Mouse (Mus musculus): ENCODE measurements around the gene Nectin3. TPM values are rescaled to one million over a fixed set of nuclear protein-coding genes. Genes with fewer than 3 reads are reported as not detected.
A peak's percentile ranks its signal among the peaks of the same experiment; 100 is the strongest.
"Not testable (repeated sequence)": the region's sequence is repeated elsewhere in the genome, so short reads cannot be mapped to it uniquely, and the experiment has no call there.

Gene Nectin3
- polyA plus RNA-seq, 1 experiment from 2014 or later: 51.0 TPM

DNA sequence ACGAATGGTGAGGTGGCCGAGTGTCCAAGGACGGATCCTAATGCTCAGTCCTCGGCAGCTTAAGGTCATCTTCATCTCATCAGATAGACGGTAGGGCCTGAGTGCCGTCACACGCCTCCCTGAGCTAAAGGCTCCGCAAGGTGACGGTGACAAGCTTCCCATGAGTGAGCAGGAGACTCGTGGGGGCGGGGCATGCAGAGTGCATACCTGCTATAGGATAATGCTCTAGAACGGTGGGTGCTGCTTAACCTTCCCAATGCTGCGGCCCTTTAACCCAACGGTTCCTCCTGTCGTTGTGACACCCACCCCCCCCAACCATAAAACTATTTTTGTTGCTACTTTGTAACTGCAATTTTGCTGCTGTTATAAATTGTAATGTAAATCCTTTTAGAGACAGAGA, 90.3 kb downstream of the Nectin3 start:
- Histone ChIP-seq H3K9ac (replicated peaks) (no peak overlapping the region), H3K9me3 (no peaks in the 10 kb centered on the region), H3K27ac (replicated peaks) (no peak overlapping the region), H3K4me1 (0 out of 2 replicates have a peak, but pooled peaks cover 5% of the 10 kb centered on the region), H3K4me2 (replicated peaks) (no peak overlapping the region), H3K4me3 (no peak overlapping the region), H3K27me3 (no peaks in the 10 kb centered on the region), H3K36me3 (no peaks in the 10 kb centered on the region)
- WGBS: 93% methylated on average over 15 of the region's 15 CpGs
- ATAC-seq (ENCODE audit: low FRiP score, low read depth): no peak

DNA sequence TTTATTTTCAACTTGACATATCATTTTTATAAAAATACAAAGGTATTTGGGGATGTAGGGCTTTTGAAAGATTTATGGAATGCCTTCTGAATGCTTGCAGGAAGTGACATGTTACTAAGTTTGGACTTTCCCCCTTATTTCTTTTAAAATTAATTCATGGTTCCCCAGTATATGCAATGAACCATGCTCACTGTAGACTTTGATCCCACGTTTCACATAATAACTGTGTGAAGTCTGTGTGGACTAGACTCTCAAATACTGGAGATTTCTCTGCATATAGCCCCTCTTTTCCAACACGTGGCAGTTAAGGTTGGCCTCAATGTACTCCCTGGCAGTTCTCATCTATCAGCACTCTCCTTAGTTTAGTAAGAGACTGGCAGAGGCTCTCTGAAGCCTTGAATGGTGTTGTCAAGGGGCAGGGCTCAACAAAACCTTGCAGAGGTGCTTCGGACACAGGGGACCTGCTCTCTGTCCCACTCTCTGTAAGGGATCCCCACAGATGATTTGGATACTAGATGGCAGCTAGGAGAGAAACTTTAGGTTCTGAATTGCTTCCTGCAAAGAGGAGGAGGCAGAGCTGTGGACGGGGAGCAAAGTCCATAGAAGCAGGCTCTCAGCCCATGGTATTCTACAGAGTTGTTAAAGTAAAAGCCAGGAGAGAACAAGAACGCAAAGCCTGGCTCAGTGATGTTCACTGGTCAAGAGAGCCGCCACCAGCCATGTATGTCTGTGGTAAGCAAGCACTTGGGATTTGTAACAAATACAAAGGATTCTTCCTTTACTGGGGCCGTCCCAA, 91.3 kb downstream of the Nectin3 start:
- no peaks in the 10 kb centered on the region for H3K9me3 ChIP-seq
- no peak overlapping the region for H3K4me3 ChIP-seq
- H3K36me3 ChIP-seq: 0 out of 2 replicates have a peak, but pooled peaks cover 2% of the 10 kb centered on the region
- H3K27me3 ChIP-seq: no peaks in the 10 kb centered on the region
- 0 out of 2 replicates have a peak, but pooled peaks cover 5% of the 10 kb centered on the region for H3K4me1 ChIP-seq
- 90% methylated on average over 7 of the region's 7 CpGs for WGBS
- H3K9ac ChIP-seq (replicated peaks): no peak overlapping the region
- ATAC-seq (ENCODE audit: low FRiP score, low read depth): no peak
- no peak overlapping the region for H3K4me2 ChIP-seq (replicated peaks)
- no peak overlapping the region for H3K27ac ChIP-seq (replicated peaks)

DNA sequence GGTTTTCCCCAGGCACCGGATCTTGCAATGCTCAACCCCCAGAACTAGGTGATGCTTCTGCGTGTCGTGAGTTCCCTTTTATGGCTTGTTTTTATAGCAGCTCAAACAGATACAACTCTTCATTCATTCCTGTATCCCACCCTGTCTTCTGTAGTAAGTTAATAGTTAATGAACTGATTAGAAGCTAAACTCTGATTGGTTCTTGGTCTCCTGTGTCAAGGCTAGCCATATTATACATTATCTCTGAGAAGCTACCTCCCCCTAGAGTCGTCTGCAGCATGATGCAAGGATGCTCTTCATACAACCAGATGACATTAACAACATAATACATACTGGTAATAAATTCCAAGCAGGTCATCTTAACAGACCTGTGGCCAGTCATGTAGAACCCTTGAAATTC, 100.4 kb downstream of the Nectin3 start:
- ATAC-seq (ENCODE audit: low FRiP score, low read depth): no peak
- Histone ChIP-seq H3K4me3 (no peak overlapping the region), H3K27ac (replicated peaks) (no peak overlapping the region), H3K4me1 (no peaks in the 10 kb centered on the region), H3K27me3 (no peaks in the 10 kb centered on the region), H3K9me3 (no peaks in the 10 kb centered on the region), H3K36me3 (peaks cover 13% of the 10 kb centered on the region), H3K4me2 (replicated peaks) (no peak overlapping the region), H3K9ac (replicated peaks) (no peak overlapping the region)
- 96% methylated on average over 4 of the region's 4 CpGs for WGBS

DNA sequence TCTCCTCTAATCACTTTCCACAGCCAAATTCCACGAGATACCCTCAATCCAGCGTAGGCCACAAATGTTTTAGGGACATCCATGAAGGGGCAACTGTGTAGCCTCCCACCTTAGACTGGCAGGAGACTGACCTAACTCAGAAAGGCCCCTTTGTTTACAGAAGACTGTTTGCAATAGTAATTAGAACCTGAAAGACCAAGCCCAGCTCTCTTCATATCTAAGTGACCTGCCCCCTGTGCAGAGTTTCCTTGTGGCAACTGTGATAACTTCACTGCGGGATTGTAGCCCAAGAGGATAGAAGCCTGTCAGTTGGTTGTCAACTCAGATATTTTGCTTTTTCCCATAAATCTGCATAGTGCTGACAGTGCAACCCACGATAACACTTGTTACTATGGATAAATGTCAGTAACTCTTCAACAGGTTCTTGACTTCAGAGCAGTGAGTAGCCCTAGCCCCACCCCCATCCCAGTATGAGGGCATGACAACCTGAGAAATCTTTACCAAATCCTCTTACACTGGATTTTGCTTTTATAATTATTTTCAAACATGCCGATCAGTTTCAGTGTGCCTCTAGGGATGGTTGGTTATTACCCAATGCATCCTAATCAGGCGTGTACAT, 108.8 kb downstream of the Nectin3 start:
- 36% methylated on average over 6 of the region's 6 CpGs for WGBS
- no peaks in the 10 kb centered on the region for H3K9me3 ChIP-seq
- no peak overlapping the region for H3K4me2 ChIP-seq (replicated peaks)
- ATAC-seq (ENCODE audit: low FRiP score, low read depth): peak; percentile 53
- 0 out of 2 replicates have a peak overlapping the region, but pooled peaks have one; percentile 39 for H3K27ac ChIP-seq (replicated peaks)
- H3K36me3 ChIP-seq: peaks cover 4% of the 10 kb centered on the region; the same call in 1 of the 2 replicates
- no peaks in the 10 kb centered on the region for H3K27me3 ChIP-seq
- H3K4me1 ChIP-seq: peaks cover 25% of the 10 kb centered on the region
- H3K9ac ChIP-seq (replicated peaks): no peak overlapping the region
- no peak overlapping the region for H3K4me3 ChIP-seq

DNA sequence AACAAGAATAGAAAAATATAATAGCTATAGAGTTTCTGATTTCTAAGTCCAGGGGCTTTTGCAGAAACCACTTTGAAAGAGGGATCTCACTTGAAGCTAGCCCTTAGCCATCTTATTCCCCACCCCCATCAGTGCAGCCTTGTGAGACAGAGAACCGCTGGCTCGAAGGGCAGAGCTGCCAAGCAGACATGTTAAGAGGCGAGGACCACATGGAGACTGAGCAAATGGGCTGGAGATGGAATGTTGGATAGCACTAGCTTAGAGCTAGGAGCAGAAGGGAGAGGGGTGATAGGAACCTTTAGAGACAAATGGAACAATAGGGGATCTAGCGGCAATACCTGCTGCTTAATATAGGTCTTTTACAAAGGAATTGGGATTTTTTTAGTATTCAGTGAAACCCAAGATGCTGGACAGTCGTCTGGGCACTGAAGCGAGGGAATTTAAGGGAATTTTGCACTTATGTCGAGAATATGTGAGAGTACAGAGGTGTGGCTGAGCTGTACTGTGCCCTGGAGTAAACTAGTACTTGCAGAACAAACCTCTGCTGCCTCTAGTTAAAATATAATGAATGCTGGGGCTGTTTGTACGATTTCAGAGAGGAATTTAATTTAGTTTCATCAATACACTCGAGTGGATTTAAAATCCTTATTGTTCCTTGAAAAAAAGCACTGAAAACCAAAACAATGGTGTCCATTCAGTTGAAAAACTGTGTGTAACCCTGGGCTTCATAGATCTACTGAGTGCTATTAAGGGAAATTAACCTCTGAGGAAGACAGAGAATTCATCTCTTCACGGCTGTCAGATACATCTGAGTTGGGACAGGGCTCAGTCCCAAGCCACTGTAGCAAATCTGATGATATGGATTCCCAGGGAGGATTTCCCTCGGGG, 109.6 kb downstream of the Nectin3 start:
- no peaks in the 10 kb centered on the region for H3K36me3 ChIP-seq
- H3K9me3 ChIP-seq: no peaks in the 10 kb centered on the region
- H3K27ac ChIP-seq (replicated peaks): 0 out of 2 replicates have a peak overlapping the region, but pooled peaks have one; percentile 39
- no peaks in the 10 kb centered on the region for H3K27me3 ChIP-seq
- H3K4me2 ChIP-seq (replicated peaks): no peak overlapping the region
- WGBS: 23% methylated on average over 11 of the region's 11 CpGs
- no peak overlapping the region for H3K9ac ChIP-seq (replicated peaks)
- ATAC-seq (ENCODE audit: low FRiP score, low read depth): peak; percentile 74
- H3K4me1 ChIP-seq: peaks cover 25% of the 10 kb centered on the region
- H3K4me3 ChIP-seq: no peak overlapping the region

DNA sequence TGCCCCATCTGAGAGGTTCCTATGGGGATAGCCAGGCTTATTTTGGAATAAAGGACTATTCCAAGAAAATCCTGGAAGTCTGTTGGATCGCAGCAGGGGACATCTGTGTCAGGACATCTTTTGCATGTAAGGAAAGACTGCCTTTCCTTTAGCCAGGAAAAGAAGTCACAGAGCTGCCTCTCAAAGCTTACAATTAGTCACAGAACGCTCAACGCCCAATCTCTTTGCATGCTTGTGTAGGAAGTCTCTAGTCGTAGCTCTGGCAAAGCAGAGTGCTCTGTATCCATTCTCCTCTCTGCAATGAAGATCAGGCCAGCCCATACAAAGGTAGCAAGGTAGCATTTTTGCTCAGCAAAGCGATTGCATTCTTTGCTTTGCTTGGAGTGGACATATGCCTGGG, 114.0 kb downstream of the Nectin3 start:
- H3K4me1 ChIP-seq: peaks cover 7% of the 10 kb centered on the region
- no peaks in the 10 kb centered on the region for H3K36me3 ChIP-seq
- H3K4me3 ChIP-seq: no peak overlapping the region
- no peaks in the 10 kb centered on the region for H3K27me3 ChIP-seq
- WGBS: 75% methylated on average over 5 of the region's 5 CpGs
- H3K27ac ChIP-seq (replicated peaks): no peak overlapping the region
- H3K9ac ChIP-seq (replicated peaks): no peak overlapping the region
- H3K9me3 ChIP-seq: no peaks in the 10 kb centered on the region
- no peak overlapping the region for H3K4me2 ChIP-seq (replicated peaks)
- ATAC-seq (ENCODE audit: low FRiP score, low read depth): no peak

DNA sequence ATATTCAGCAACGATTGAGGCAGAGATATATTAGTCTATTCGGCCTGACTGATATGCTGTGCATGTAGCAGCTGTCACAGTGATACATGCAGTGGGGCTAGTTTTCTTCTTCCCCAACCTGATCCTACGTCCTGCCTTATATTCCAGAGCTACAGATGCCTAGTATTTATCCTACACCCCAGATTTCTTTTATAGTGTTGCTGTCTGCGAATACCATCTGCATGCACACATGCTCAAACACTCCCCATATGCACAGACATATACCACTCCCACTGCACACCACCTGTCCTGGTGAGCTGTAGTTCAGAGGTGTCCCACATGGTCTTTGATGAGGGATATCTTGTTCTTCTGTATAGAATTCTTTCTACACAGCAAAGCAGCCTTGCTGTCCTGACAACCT, 115.0 kb downstream of the Nectin3 start:
- Histone ChIP-seq H3K9me3 (no peaks in the 10 kb centered on the region), H3K27ac (replicated peaks) (no peak overlapping the region), H3K9ac (replicated peaks) (no peak overlapping the region), H3K4me2 (replicated peaks) (no peak overlapping the region), H3K27me3 (no peaks in the 10 kb centered on the region), H3K4me1 (no peaks in the 10 kb centered on the region), H3K4me3 (no peak overlapping the region), H3K36me3 (no peaks in the 10 kb centered on the region)
- no peak for ATAC-seq (ENCODE audit: low FRiP score, low read depth)
- 89% methylated on average over 4 of the region's 4 CpGs for WGBS

DNA sequence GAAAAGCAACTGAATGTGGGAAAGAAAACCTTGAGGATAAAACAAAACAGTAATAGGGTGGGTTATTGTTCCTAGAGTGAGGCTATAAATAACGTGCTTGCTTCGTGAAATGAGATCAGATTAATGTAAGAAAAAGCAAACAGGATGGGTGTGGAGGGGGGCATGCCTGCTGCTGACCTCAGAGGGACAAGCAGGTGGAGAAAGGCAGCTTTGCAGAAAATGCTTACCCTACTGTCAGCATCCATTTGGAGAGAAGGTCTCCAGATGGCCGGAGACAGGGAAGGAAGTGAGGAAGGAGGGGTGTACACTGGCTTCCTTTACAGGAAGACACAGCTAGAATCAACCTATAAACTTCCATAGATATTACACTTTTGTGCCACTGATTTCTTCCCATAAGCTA, 121.8 kb downstream of the Nectin3 start:
- H3K36me3 ChIP-seq: no peaks in the 10 kb centered on the region
- no peaks in the 10 kb centered on the region for H3K9me3 ChIP-seq
- no peak for ATAC-seq (ENCODE audit: low FRiP score, low read depth)
- no peak overlapping the region for H3K4me2 ChIP-seq (replicated peaks)
- WGBS: 82% methylated on average over 3 of the region's 3 CpGs
- H3K9ac ChIP-seq (replicated peaks): no peak overlapping the region
- H3K4me3 ChIP-seq: no peak overlapping the region
- no peak overlapping the region for H3K27ac ChIP-seq (replicated peaks)
- no peaks in the 10 kb centered on the region for H3K27me3 ChIP-seq
- H3K4me1 ChIP-seq: no peaks in the 10 kb centered on the region

DNA sequence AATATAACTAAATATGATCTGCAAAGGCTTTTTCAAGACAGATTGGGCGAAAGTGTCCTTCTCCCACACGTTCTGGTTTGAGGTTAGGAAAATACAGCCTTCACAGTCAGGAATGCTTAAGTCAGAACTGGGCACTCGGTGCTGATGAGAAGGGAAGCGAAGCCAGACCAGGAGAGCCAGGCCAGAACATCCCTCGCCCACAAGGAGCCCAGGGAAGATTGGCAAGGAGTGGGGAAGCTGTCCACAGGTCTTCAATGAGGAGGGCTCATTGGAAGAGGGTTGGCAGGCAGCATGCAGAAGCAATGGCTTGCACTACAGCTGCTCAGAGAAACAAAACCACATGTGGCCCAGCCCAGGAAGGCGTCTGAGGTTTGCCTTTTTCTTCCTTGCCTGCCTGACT, 136.3 kb downstream of the Nectin3 start:
- Histone ChIP-seq H3K9ac (replicated peaks) (no peak overlapping the region), H3K27me3 (no peaks in the 10 kb centered on the region), H3K36me3 (no peaks in the 10 kb centered on the region), H3K27ac (replicated peaks) (no peak overlapping the region), H3K4me2 (replicated peaks) (no peak overlapping the region), H3K4me1 (no peaks in the 10 kb centered on the region), H3K4me3 (no peak overlapping the region), H3K9me3 (no peaks in the 10 kb centered on the region)
- 58% methylated on average over 6 of the region's 6 CpGs for WGBS
- no peak for ATAC-seq (ENCODE audit: low FRiP score, low read depth)

DNA sequence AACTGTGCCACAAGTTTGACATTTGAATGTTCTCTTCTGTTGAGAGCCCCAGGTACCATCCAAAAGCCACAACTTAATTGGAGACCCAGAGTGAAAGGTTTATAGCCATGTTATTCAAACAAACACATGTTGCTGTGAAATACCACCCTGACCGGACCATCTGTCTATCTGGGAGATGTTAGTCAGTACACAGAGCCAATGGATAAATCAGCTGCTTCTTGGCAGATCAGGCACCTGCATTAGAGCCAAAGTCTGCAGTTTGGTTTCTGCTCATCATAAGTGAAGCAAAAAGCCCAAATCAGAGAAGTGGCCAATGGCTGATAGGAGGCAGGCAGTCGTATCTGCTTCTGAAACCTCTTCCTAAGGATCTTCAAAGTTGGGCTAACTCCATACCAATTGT, 140.7 kb downstream of the Nectin3 start:
- not testable (repeated sequence) for H3K4me2 ChIP-seq (replicated peaks); H3K4me3 ChIP-seq; H3K9ac ChIP-seq (replicated peaks); H3K4me1 ChIP-seq; H3K27ac ChIP-seq (replicated peaks); ATAC-seq (ENCODE audit: low FRiP score, low read depth); H3K36me3 ChIP-seq; H3K9me3 ChIP-seq; H3K27me3 ChIP-seq
- 89% methylated on average over 2 of the region's 2 CpGs for WGBS

DNA sequence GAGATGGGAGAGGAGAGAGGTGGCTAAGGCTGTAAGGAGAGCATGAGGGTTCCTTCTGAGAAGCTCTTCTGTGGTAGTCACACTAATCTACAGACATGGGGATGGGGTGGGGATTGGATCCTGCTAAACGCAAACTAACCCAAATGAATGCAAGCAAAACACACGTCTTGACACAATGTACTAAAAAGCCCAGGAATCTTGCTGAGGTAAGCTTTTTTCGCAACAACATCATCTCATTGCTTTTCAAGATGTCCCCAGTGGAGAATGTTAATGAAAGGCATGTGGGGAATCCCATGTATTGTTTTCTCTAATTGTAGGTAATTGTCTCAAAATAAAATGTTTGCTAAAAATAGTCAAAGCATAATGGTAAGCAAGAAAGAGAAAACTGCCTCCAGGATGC, 141.7 kb downstream of the Nectin3 start:
- H3K27me3 ChIP-seq: no peaks in the 10 kb centered on the region
- no peaks in the 10 kb centered on the region for H3K36me3 ChIP-seq
- H3K4me2 ChIP-seq (replicated peaks): no peak overlapping the region
- no peaks in the 10 kb centered on the region for H3K4me1 ChIP-seq
- H3K9me3 ChIP-seq: no peaks in the 10 kb centered on the region
- no peak overlapping the region for H3K4me3 ChIP-seq
- H3K27ac ChIP-seq (replicated peaks): no peak overlapping the region
- no peak for ATAC-seq (ENCODE audit: low FRiP score, low read depth)
- H3K9ac ChIP-seq (replicated peaks): no peak overlapping the region
- WGBS: 66% methylated on average over 3 of the region's 3 CpGs
